Mouse (Mus musculus) inflammation-experienced regulatory T-cells, adult 6 months (primary cell): ENCODE data around the gene Fam216a. TPM values are rescaled to one million over a fixed set of nuclear protein-coding genes. Genes with fewer than 3 reads are reported as not detected.
A peak's percentile ranks its signal among the peaks of the same experiment; 100 is the strongest.
"Not testable (repeated sequence)": the region's sequence is repeated elsewhere in the genome, so short reads cannot be mapped to it uniquely, and the experiment has no call there.

Experiments used
- ATAC-seq: one replicate; pipeline ENCODE4 v1.8.0; 2017
- polyA plus RNA-seq, 3 experiments: library from polyadenylated mRNA; unstranded; fragments of 100-300 nt; shearing (Covaris generic); gene quantifications; one replicate each; pipeline ENCODE4 v1.2.1; 2017

The Fam216a gene
- polyA plus RNA-seq: 1 to 10 TPM; 7.3 to 9.4 (median 7.9) TPM

GRCm38 (mm10) chr5:122372192-122372769 lies at the start of gene Fam216a:
TSS of gene Fam216a (minus strand) at chr5:122372364.
- peak; percentile 85 for ATAC-seq

DNA sequence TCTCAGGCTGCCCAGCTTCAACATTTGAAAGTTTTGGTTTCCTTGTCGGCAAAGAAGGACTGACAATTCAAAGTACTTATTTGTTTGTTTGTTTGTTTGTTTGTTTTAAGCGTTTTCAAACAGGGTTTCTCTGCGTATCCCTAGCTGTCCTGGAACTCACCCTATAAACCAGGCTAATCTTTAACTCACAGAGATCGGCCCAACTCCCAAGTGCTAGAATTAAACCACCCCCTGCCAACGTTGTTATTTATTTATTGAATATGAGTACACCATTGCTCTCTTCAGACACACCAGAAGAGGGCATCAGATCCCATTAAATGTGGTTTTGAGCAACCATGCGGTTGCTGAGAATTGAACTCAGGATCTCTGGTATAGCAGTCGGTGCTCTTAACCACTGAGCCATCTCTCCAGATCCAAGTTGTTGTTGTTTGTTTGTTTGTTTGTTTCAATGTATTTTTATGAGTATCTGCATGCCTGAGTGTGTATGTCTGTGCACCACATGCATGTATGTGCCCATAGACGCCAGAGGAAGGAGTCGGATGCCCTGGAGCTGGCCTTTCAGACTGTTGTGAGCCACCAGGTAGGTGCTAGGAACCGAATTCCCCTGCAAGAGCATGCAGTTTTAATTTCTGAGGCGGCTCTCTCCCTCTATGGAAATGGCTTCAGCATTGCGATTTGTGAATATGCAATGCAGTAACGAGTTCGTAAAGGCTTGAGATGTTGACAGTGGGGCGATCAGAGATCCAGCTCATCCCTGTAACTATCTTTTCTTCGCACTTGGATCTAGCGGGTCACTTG lies 49.3 kb upstream of the Fam216a start, which contains the start of gene Anapc7:
TSS of gene Anapc7 (plus strand) at position 423 of the 798 bp plus-strand sequence.
- ATAC-seq: peak; percentile 41

DNA sequence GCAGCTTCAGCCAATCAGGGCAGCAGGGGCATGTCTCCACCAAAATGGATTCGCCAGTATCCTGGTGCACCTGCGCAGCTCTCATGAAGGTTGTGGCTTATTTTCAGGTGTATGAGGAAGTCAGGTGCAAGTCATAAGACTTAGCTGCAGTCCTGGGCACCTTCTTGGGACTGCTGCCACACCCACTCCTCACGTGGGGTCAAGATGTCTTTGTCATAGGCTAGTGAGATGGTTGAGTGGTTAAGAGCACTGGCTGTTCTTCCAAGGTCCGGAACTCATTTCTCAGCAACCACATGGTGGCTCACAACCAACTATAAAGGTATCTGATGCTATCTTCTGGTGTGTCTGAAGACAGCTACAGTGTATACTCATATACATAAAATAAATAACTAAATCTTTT lies 48.5 kb upstream of the Fam216a start:
- not testable (repeated sequence) for ATAC-seq

- ATAC-seq: no peak
Observed at GRCm38 (mm10) chr5:122415465-122415864, 43.3 kb upstream of the Fam216a start.

- no peak for ATAC-seq
Observed at GRCm38 (mm10) chr5:122414351-122414750, 42.2 kb upstream of the Fam216a start.

GRCm38 (mm10) chr5:122412826-122413225 lies 40.7 kb upstream of the Fam216a start:
- ATAC-seq: no peak

DNA sequence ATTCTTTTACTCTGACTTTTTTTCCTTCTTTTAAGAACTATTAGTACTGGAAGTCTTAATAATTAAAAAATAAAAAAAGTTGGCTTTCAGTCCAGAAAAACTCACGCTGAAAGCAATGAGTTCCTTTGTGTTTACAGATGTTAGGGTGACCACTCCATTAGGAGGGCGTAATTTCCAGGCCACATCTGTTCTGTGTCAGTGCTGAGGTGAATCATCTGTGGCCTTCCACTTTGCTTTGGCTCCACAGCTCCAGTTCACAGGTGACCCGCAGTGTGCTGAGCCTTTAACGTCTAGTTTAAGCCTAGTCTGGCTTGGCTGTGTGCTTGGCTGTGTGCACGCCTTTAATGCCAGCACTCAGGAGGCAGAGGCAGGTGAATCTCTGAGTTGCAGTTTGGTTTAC lies 39.7 kb upstream of the Fam216a start:
- no peak for ATAC-seq

GRCm38 (mm10) chr5:122409692-122410645 lies 37.8 kb upstream of the Fam216a start:
- ATAC-seq: no peak

DNA sequence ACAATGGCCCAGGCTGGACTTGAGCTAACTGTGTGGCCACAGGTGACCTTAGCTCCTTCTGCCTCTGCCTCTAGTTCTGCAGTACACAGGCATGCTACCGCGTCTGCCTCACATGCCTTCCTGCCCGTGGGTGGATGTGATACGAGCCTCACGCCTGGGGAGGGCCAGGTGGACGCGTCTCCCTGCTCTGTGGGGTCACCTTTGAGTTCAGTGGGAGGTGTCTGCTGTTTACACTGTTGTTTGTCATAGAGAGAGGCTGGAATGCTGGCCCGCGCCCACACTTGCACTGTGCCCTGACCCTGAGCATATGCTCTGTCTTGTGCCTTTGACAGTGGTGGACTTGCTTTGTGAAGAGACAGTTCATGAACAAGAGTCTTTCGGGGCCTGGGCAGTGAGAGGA lies 33.4 kb upstream of the Fam216a start:
- no peak for ATAC-seq

DNA sequence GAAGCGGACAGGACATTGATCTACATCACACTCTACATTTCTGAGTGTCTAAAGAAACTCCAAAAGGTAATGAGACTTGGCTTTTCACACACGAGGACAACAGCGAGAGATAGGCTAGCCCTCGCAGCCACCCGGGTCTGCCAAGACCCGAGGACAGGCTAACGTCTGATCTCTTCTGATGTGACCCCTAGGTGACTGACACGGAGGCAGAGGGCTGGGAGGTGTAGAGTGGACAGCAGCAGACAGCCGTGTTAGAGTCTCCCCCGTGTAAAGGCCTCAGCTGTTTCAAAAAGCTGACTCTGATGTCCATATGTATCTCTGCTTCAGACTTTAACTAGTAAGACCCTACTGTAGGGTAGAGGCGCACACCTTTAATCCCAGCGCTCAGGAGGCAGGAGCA lies 31.2 kb upstream of the Fam216a start:
- no peak for ATAC-seq

DNA sequence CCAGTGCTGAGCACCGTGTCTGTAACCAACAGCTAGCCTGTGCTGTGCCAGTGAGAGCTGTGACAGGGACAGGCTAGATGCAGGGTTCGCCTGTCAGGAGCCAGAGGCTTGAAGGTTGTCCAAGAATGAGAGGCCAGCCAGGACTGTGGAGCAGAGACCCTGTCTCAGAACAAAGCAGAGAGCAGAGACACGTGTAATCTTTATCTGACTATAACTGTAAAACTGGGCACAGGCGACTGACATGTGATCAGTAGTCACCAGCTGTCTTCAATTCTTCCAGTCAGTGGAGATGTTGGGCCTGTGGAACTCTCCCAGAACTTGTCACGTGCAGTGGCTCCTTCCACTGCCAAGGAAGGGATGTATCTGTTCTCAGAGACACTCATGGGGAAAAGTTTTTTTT lies 30.6 kb upstream of the Fam216a start:
- no peak for ATAC-seq

GRCm38 (mm10) chr5:122402160-122402559 lies 30.0 kb upstream of the Fam216a start:
- ATAC-seq: no peak

DNA sequence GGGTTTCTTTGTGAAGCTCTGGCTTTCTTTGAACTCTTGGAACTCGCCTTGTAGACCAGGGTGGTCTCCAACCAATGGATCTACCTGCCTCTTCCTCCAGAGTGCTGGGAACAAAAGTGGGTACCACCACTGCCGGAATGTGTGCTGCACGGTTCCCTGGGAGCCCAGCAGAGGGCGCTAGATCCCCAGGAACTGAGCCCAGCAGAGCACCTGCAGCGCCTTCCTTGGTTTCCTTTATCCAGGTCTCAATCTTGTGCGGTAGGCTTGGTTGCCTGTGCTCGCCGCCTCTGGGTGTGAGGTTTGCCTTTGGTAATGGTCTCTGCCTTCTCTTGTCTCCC lies 29.1 kb upstream of the Fam216a start:
- ATAC-seq: peak; percentile 67

DNA sequence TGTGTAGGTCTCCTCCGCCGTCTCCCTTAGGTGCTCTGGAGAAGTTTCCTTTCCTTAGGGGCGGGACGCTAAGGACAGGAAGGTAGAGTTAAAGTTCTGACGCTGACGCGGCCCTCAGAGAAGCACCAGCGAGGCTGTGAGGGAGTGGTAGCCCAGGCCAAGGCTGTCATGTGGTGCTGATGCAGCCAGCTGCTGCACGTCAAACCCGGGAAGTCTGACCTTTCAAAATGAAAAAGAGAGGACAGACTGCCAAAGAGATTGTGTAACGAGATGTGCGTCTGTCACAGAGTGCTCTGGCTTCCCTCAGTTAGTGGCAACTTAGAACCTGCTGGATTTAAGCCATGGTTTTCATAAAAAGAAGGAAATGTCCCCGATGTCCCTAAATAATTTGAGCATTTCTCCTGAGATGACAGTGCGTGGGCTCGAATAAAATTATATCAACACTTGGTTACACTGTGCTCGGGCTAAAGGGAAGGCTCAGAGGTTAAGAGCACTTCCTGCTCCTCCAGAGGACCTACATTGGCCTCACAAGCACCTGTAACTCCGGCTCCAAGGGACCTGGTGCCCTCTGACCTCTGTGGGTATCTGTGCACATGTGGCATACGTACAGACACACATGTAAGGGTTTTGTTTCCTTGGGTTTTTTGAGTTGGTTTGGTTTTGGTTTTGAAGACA lies 28.6 kb upstream of the Fam216a start:
- ATAC-seq: no peak

- ATAC-seq: no peak
Observed at GRCm38 (mm10) chr5:122399871-122400270, 27.7 kb upstream of the Fam216a start.

- no peak for ATAC-seq
Observed at GRCm38 (mm10) chr5:122397495-122397894, 25.3 kb upstream of the Fam216a start.

DNA sequence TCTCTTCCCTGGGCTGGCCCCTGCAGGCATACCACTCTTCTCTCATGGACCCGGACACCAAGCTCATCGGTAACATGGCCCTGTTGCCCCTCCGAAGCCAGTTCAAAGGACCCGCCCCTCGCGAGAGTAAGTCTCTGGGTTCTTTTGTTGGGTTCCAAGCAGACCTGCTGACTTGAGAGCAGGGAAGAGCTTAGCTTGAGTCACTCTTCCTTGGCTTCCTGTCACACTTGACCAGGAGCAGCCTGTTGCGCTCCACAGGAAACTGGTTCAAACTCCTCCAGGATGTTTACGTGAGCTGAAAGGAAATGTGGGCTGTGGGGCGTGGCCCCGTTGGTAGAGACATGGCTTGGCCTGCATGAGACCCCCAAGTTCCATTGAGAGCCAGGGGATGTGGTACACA lies 24.6 kb upstream of the Fam216a start:
- ATAC-seq: no peak

DNA sequence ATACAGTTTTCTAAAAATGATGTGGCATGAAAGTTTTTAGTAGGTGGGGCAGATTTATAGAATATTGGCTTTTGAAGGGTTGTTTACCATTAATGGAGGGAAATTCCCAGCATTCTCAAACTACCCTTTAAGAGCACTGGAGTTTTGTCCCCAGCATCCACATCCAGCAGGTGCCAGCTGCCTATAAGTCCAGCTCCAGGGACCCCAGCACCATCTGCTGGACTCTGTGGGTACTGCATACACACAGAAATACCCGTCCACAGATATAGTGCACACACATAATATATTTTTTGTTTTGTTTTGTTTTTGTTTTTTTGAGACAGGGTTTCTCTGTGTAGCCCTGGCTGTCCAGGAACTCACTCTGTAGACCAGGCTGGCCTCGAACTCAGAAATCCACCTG lies 21.7 kb upstream of the Fam216a start:
- peak; percentile 40 for ATAC-seq

GRCm38 (mm10) chr5:122392227-122393004 lies 20.3 kb upstream of the Fam216a start:
- ATAC-seq: peak; percentile 26

DNA sequence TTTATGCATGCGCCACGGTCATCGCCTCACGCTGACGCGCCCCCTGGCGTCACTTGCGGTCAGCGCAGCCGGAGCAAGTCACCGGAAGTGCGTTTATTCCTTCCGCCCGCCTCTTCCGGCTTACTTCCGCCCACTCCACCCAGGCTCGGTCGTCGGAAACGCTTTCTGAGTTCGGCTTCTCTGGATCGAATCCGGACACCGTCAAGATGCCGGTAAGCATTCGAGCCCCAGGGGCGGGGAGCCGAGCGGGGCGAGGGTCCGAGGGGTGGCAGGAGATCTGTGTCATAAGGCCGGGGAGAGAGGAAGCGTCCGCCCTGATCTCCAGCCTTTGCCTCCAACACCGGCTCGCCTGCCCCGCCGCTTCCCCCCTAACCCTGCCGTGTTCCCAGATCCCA lies 19.6 kb upstream of the Fam216a start, which contains the start of gene Arpc3:
TSS of gene Arpc3 (plus strand) at position 93 of the 395 bp plus-strand sequence.
- ATAC-seq: peak; percentile 86

GRCm38 (mm10) chr5:122391178-122391785 lies 19.1 kb upstream of the Fam216a start:
- ATAC-seq: no peak
